Mouse (Mus musculus): ENCODE data around the gene Lrp5. TPM values are rescaled to one million over a fixed set of nuclear protein-coding genes. Genes with fewer than 3 reads are reported as not detected.

Lrp5 gene
- polyA plus RNA-seq, 1 experiment from 2014 or later, result 3.6 TPM

- H3K9ac ChIP-seq (replicated peaks), result no peak overlapping the region; the same call in 1 of the 2 replicates
- no peaks in the 10 kb centered on the region for H3K27me3 ChIP-seq (ENCODE audit: insufficient read depth, low read length)
- peak; percentile 75 for ATAC-seq
- H3K36me3 ChIP-seq (replicated peaks; ENCODE audit: insufficient read depth, low read length), result peaks cover 28% of the 10 kb centered on the region
- H3K9me3 ChIP-seq (ENCODE audit: low read length), result no peaks in the 10 kb centered on the region
- peak; percentile 46 for DNase-seq
- H3K4me3 ChIP-seq (ENCODE audit: low read depth, low read length), result no peak overlapping the region
- WGBS (ENCODE audit: insufficient replicate concordance), result 42% methylated on average over 8 of the region's 8 CpGs
- no peak overlapping the region for H3K4me2 ChIP-seq (ENCODE audit: low read depth, low read length)
- H3K4me1 ChIP-seq (ENCODE audit: insufficient read depth), result peaks cover 10% of the 10 kb centered on the region; the same call in 1 of the 2 replicates
- peak overlapping the region; percentile 49 for H3K27ac ChIP-seq (ENCODE audit: low read depth)
- no peak for TF ChIP-seq EP300 (IDR thresholded peaks at IDR 0.05; ENCODE audit: low read depth)
- TF ChIP-seq CTCF (IDR thresholded peaks at IDR 0.05; ENCODE audit: low read depth), result no peak
Observed at GRCm38 (mm10) chr19:3638698-3639097, 47.7 kb downstream of the Lrp5 start.

- Histone ChIP-seq H3K27ac (ENCODE audit: low read depth) (no peak overlapping the region), H3K4me2 (ENCODE audit: low read depth, low read length) (no peak overlapping the region), H3K4me3 (ENCODE audit: low read depth, low read length) (no peak overlapping the region), H3K4me1 (ENCODE audit: insufficient read depth) (no peaks in the 10 kb centered on the region), H3K36me3 (replicated peaks; ENCODE audit: insufficient read depth, low read length) (peaks cover 35% of the 10 kb centered on the region), H3K9me3 (ENCODE audit: low read length) (no peaks in the 10 kb centered on the region), H3K27me3 (ENCODE audit: insufficient read depth, low read length) (no peaks in the 10 kb centered on the region), H3K9ac (replicated peaks) (no peak overlapping the region)
- no peak for ATAC-seq
- WGBS (ENCODE audit: insufficient replicate concordance), result 81% methylated on average over 7 of the region's 7 CpGs
- no peak for DNase-seq
- TF ChIP-seq CTCF (IDR thresholded peaks at IDR 0.05; ENCODE audit: low read depth), result no peak
- TF ChIP-seq EP300 (IDR thresholded peaks at IDR 0.05; ENCODE audit: low read depth), result no peak
Observed at GRCm38 (mm10) chr19:3632018-3632417, 54.3 kb downstream of the Lrp5 start.

- no peak overlapping the region for H3K9ac ChIP-seq (replicated peaks)
- ATAC-seq, result no peak
- TF ChIP-seq EP300 (IDR thresholded peaks at IDR 0.05; ENCODE audit: low read depth), result no peak
- TF ChIP-seq CTCF (IDR thresholded peaks at IDR 0.05; ENCODE audit: low read depth), result no peak
- H3K27ac ChIP-seq (ENCODE audit: low read depth), result no peak overlapping the region
- no peaks in the 10 kb centered on the region for H3K27me3 ChIP-seq (ENCODE audit: insufficient read depth, low read length)
- H3K4me2 ChIP-seq (ENCODE audit: low read depth, low read length), result no peak overlapping the region
- 79% methylated on average over 5 of the region's 5 CpGs for WGBS (ENCODE audit: insufficient replicate concordance)
- DNase-seq, result no peak
- H3K4me1 ChIP-seq (ENCODE audit: insufficient read depth), result no peaks in the 10 kb centered on the region
- peaks cover 41% of the 10 kb centered on the region for H3K36me3 ChIP-seq (replicated peaks; ENCODE audit: insufficient read depth, low read length)
- no peaks in the 10 kb centered on the region for H3K9me3 ChIP-seq (ENCODE audit: low read length)
- H3K4me3 ChIP-seq (ENCODE audit: low read depth, low read length), result no peak overlapping the region
Observed at GRCm38 (mm10) chr19:3631431-3631830, 54.9 kb downstream of the Lrp5 start.

- H3K4me3 ChIP-seq (ENCODE audit: low read depth, low read length), result no peak overlapping the region
- H3K27ac ChIP-seq (ENCODE audit: low read depth), result no peak overlapping the region
- 75% methylated on average over 5 of the region's 5 CpGs for WGBS (ENCODE audit: insufficient replicate concordance)
- no peak overlapping the region for H3K9ac ChIP-seq (replicated peaks)
- TF ChIP-seq EP300 (IDR thresholded peaks at IDR 0.05; ENCODE audit: low read depth) (no peak), CTCF (IDR thresholded peaks at IDR 0.05; ENCODE audit: low read depth) (no peak)
- H3K4me2 ChIP-seq (ENCODE audit: low read depth, low read length), result no peak overlapping the region
- H3K36me3 ChIP-seq (replicated peaks; ENCODE audit: insufficient read depth, low read length), result peaks cover 43% of the 10 kb centered on the region
- H3K9me3 ChIP-seq (ENCODE audit: low read length), result no peaks in the 10 kb centered on the region
- H3K4me1 ChIP-seq (ENCODE audit: insufficient read depth), result no peaks in the 10 kb centered on the region
- no peak for ATAC-seq
- DNase-seq, result no peak
- no peaks in the 10 kb centered on the region for H3K27me3 ChIP-seq (ENCODE audit: insufficient read depth, low read length)
Observed at GRCm38 (mm10) chr19:3630486-3630885, 55.9 kb downstream of the Lrp5 start.

- WGBS (ENCODE audit: insufficient replicate concordance), result 94% methylated on average over 20 of the region's 20 CpGs
- ATAC-seq, result no peak
Observed at GRCm38 (mm10) chr19:3630027-3630426, 56.3 kb downstream of the Lrp5 start.

GRCm38 (mm10) chr19:3628223-3628622, 58.1 kb downstream of the Lrp5 start:
- TF ChIP-seq EP300 (IDR thresholded peaks at IDR 0.05; ENCODE audit: low read depth) (no peak), CTCF (IDR thresholded peaks at IDR 0.05; ENCODE audit: low read depth) (no peak)
- Histone ChIP-seq H3K36me3 (replicated peaks; ENCODE audit: insufficient read depth, low read length) (peaks cover 43% of the 10 kb centered on the region), H3K4me3 (ENCODE audit: low read depth, low read length) (no peak overlapping the region), H3K4me1 (ENCODE audit: insufficient read depth) (no peaks in the 10 kb centered on the region), H3K4me2 (ENCODE audit: low read depth, low read length) (no peak overlapping the region), H3K9me3 (ENCODE audit: low read length) (no peaks in the 10 kb centered on the region), H3K9ac (replicated peaks) (no peak overlapping the region), H3K27ac (ENCODE audit: low read depth) (no peak overlapping the region), H3K27me3 (ENCODE audit: insufficient read depth, low read length) (no peaks in the 10 kb centered on the region)
- ATAC-seq, result no peak
- WGBS (ENCODE audit: insufficient replicate concordance), result 84% methylated on average over 8 of the region's 8 CpGs
- no peak for DNase-seq

More at GRCm38 (mm10) chr19:3630027-3630426, 56.3 kb downstream of the Lrp5 start:
- no peak overlapping the region for H3K9ac ChIP-seq (replicated peaks)
- peaks cover 43% of the 10 kb centered on the region for H3K36me3 ChIP-seq (replicated peaks; ENCODE audit: insufficient read depth, low read length)
- no peaks in the 10 kb centered on the region for H3K27me3 ChIP-seq (ENCODE audit: insufficient read depth, low read length)
- no peak for DNase-seq
- H3K4me2 ChIP-seq (ENCODE audit: low read depth, low read length), result no peak overlapping the region
- H3K4me3 ChIP-seq (ENCODE audit: low read depth, low read length), result no peak overlapping the region
- H3K27ac ChIP-seq (ENCODE audit: low read depth), result no peak overlapping the region
- TF ChIP-seq EP300 (IDR thresholded peaks at IDR 0.05; ENCODE audit: low read depth) (no peak), CTCF (IDR thresholded peaks at IDR 0.05; ENCODE audit: low read depth) (no peak)
- no peaks in the 10 kb centered on the region for H3K4me1 ChIP-seq (ENCODE audit: insufficient read depth)
- no peaks in the 10 kb centered on the region for H3K9me3 ChIP-seq (ENCODE audit: low read length)

GRCm38 (mm10) chr19:3625111-3625510, 61.3 kb downstream of the Lrp5 start:
- H3K36me3 ChIP-seq (replicated peaks; ENCODE audit: insufficient read depth, low read length), result peaks cover 47% of the 10 kb centered on the region
- H3K9ac ChIP-seq (replicated peaks), result no peak overlapping the region
- TF ChIP-seq CTCF (IDR thresholded peaks at IDR 0.05; ENCODE audit: low read depth) (no peak), EP300 (IDR thresholded peaks at IDR 0.05; ENCODE audit: low read depth) (no peak)
- ATAC-seq (no peak), DNase-seq (no peak)
- no peaks in the 10 kb centered on the region for H3K9me3 ChIP-seq (ENCODE audit: low read length)
- no peak overlapping the region for H3K4me3 ChIP-seq (ENCODE audit: low read depth, low read length)
- H3K4me2 ChIP-seq (ENCODE audit: low read depth, low read length), result no peak overlapping the region
- WGBS (ENCODE audit: insufficient replicate concordance), result 75% methylated on average over 7 of the region's 7 CpGs
- no peaks in the 10 kb centered on the region for H3K27me3 ChIP-seq (ENCODE audit: insufficient read depth, low read length)
- no peaks in the 10 kb centered on the region for H3K4me1 ChIP-seq (ENCODE audit: insufficient read depth)
- no peak overlapping the region for H3K27ac ChIP-seq (ENCODE audit: low read depth)
